Mouse (Mus musculus) C2C12 (cell line): ENCODE data around the gene Cavin1.

Experiments used
- CTCF ChIP-seq: IDR thresholded peaks from one replicate; pipeline ENCODE4 v1.5.1; 2011; ENCODE audit not compliant: control insufficient read depth, insufficient read depth, insufficient read length
- FOSL1 ChIP-seq: IDR thresholded peaks from one replicate; pipeline ENCODE4 v1.8.0; 2011; ENCODE audit warnings: mild to moderate bottlenecking, low read length; ENCODE audit not compliant: poor library complexity, insufficient read depth, severe bottlenecking
- MAX ChIP-seq: IDR thresholded peaks from one replicate; pipeline ENCODE4 v1.6.1; 2011; ENCODE audit warnings: mild to moderate bottlenecking, control low read depth
- MYOD1 ChIP-seq: IDR thresholded peaks from one replicate; pipeline ENCODE4 v1.6.1; 2011; ENCODE audit warnings: low read depth; ENCODE audit not compliant: control insufficient read depth, insufficient read length
- MYOG ChIP-seq: IDR thresholded peaks from one replicate; pipeline ENCODE4 v1.6.1; 2011; ENCODE audit not compliant: control insufficient read depth, insufficient read length; ENCODE audit errors: extremely low read depth
- USF1 ChIP-seq: IDR thresholded peaks from one replicate; pipeline ENCODE4 v1.6.1; 2011; ENCODE audit warnings: low read depth, mild to moderate bottlenecking, control low read depth, moderate library complexity

- TF ChIP-seq CTCF (no peak), MYOD1 (no peak), USF1 (no peak), FOSL1 (no peak), MYOG (no peak), MAX (no peak)
These were observed 10.5 kb upstream of the Cavin1 start for GRCm38 (mm10) chr11:100981236-100981635.
